Mouse (Mus musculus) MEL (cell line): Measurements from ENCODE around the gene Ccr1l1.
"Not testable (repeated sequence)": the region's sequence is repeated elsewhere in the genome, so short reads cannot be mapped to it uniquely, and the experiment has no call there.

Experiments
- CTCF ChIP-seq, 3 experiments: IDR thresholded peaks in 2 of 3; conservative IDR thresholded peaks in 1 of 3; 2 replicates each; pipeline ENCODE4 v1.5.1; 2011 to 2012; ENCODE audit warnings: low read length in 3 of 3, low read depth in 2 of 3, mild to moderate bottlenecking in 2 of 3, improper control_type of control experiment in 1 of 3, inconsistent platforms in 1 of 3, mixed read lengths in 1 of 3, moderate library complexity in 1 of 3; ENCODE audit not compliant: control insufficient read depth in 1 of 3, insufficient read depth in 1 of 3, poor library complexity in 1 of 3, severe bottlenecking in 1 of 3
- GABPA ChIP-seq: IDR thresholded peaks from 2 replicates; pipeline ENCODE4 v1.6.1; 2012; ENCODE audit warnings: low read depth, mild to moderate bottlenecking, inconsistent platforms, low read length, improper control_type of control experiment, moderate library complexity
- POLR2A ChIP-seq, 2 experiments: IDR thresholded peaks; 2 replicates each; pipeline ENCODE4 v1.6.1; 2011 to 2012; ENCODE audit warnings: low read length in 2 of 2, mild to moderate bottlenecking in 2 of 2, control low read depth in 1 of 2, improper control_type of control experiment in 1 of 2, low read depth in 1 of 2, moderate library complexity in 1 of 2; ENCODE audit not compliant: control insufficient read depth in 1 of 2, insufficient read depth in 1 of 2, poor library complexity in 1 of 2
- ZC3H11A ChIP-seq: IDR thresholded peaks from 2 replicates; pipeline ENCODE4 v1.6.1; 2012; ENCODE audit warnings: low read depth, mild to moderate bottlenecking, inconsistent platforms, low read length, improper control_type of control experiment

GRCm38 (mm10) chr9:123966858-123967495 lies 11.2 kb downstream of the Ccr1l1 start:
- TF ChIP-seq CTCF (IDR thresholded peaks at IDR 0.05 in 2 of 3, conservative IDR thresholded peaks at IDR 0.05 in 1 of 3; ENCODE audit: control insufficient read depth in 1 of 3, insufficient read depth in 1 of 3, low read depth in 2 of 3, low read length in 3 of 3, poor library complexity in 1 of 3, severe bottlenecking in 1 of 3); GABPA; ZC3H11A; POLR2A (IDR thresholded peaks at IDR 0.05; ENCODE audit: control insufficient read depth in 1 of 2, insufficient read depth in 1 of 2, low read depth in 1 of 2, low read length in 2 of 2, poor library complexity in 1 of 2): not testable (repeated sequence)
